Mouse (Mus musculus) 3T3-L1 (cell line): Measurements from ENCODE around the gene Gpr157.

Source experiments
- DNase-seq: peaks from one replicate; pipeline ENCODE4 v3.0.0-alpha.2; 2015; ENCODE audit warnings: low read depth, low spot score

The Gpr157 gene

DNA sequence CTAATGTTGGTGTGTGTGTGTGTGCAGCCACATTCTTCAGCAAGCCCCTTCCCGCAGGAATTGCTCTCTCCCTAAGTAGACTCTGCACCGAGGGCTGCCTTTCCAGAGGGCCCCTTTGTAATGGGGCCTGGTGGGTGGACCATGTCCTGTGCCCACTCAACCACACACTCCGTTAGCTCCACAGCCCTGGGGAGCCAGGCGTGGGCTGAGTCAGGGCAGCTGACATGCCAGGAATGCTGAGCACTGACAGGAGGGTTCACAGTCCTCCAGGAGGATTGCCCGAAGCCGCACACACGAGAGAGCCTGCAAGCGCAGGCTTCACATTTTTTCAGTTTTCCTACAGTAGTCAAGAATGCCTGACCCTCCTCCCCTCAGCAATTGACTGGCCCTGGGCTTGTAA lies 17.0 kb upstream of the Gpr157 start:
- peak; percentile 82 for DNase-seq

DNA sequence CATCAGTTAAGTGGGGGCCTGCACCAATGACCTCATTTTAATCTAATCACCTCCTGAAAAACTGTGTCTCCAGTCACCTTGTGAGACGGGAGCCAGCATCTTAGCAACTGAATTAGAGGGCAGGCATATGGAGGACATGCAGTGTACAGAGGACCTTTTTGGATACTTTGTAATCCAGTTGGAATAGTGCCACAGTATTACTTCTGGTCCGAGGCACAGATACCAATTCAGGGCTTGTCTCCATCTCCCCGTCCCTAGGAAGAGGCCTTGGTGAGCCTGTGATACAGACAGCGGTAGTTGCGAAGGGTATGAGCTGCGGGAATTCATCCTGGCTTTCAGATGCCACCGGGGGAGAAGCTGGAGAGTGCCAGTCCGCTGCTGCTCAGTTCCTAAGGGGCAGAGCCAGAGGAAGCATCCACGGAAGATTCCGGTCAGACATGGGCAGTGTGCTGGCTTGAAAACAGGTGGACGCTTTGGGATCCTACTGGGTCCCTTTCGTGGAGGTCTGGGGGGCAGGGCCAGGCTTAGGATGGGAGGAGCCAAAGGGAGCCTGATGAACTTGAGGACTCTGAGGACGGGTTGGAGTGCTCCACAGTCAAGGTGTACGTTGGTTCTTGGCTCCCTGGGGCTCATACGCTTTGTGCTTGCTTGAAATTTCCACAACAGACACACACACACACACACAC lies 14.6 kb upstream of the Gpr157 start:
- no peak for DNase-seq

- peak; percentile 64 for DNase-seq
These were observed 14.1 kb upstream of the Gpr157 start for GRCm38 (mm10) chr4:150073102-150073473.

- no peak for DNase-seq
These were observed 11.8 kb upstream of the Gpr157 start for GRCm38 (mm10) chr4:150075350-150075749.

DNA sequence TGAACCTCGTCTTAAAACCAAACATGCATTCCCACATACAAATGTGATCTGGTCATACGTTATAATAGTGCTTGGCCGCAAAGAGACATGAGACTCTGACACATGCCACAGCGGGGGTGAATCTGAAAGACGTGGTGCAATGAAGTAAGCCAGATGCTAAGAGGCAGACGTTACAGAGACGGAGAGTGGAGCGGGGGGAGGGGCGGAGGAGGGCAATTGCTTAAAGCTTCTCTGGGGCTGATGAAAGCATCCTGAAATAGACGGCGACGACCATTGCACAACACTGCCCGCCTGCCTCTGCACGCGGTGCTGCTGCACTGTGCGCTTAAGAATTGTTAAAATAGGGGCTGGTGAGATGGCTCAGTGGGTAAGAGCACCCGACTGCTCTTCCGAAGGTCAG lies 11.0 kb upstream of the Gpr157 start:
- DNase-seq: no peak

- DNase-seq: no peak
These were observed 8.5 kb upstream of the Gpr157 start for GRCm38 (mm10) chr4:150078646-150079045.

- no peak for DNase-seq
These were observed 7.9 kb upstream of the Gpr157 start for GRCm38 (mm10) chr4:150079244-150079643.

DNA sequence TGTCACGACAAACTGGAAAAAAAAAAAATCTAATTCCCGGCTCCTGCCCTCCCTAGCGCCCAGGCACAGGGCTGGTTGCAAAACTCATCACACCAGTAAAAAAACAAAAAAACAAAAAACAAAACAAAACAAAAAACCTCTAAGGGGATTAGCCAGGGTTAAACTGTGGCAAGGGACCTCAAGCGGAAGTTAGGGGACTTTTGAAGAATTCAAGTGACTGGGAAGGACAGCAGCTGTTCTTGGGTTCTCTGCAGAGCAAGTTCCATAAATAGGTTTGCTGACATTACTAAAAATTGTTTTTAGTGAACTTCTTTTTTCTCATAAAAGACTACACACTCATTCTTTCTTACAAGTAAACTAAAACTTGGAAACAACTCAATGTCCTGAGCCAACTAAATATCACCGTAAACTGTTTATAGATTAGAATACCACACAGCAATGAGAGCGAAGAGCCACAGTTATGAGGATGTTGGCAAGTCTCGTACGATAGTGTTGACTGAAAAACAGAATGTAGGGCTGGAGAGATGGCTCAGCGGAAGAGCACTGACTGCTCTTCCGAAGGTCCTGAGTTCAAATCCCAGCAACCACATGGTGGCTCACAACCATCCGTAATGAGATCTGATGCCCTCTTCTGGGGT lies 6.7 kb upstream of the Gpr157 start:
- DNase-seq: no peak

- DNase-seq: no peak
These were observed 1.8 kb upstream of the Gpr157 start for GRCm38 (mm10) chr4:150085366-150085765.

DNA sequence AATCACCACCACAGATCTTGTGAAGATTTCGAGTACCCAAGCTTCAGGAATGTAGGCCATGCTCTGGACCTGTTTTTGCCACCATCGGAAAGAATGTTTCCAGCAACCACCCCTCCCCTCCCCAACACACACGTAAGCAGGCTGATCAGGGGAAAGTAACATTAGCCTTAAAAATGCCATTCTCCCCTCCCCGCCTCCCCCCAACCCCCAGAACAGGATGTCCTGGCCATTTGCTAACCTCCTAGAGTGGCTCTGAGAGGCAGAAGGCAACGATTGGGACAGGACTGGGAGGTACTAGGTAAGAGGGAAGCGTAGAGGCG lies 364 bp upstream of the Gpr157 start:
- DNase-seq: no peak

GRCm38 (mm10) chr4:150087890-150088530 lies 845 bp downstream of the Gpr157 start:
- no peak for DNase-seq

- DNase-seq: no peak
These were observed 2.0 kb downstream of the Gpr157 start for GRCm38 (mm10) chr4:150089121-150089520.

DNA sequence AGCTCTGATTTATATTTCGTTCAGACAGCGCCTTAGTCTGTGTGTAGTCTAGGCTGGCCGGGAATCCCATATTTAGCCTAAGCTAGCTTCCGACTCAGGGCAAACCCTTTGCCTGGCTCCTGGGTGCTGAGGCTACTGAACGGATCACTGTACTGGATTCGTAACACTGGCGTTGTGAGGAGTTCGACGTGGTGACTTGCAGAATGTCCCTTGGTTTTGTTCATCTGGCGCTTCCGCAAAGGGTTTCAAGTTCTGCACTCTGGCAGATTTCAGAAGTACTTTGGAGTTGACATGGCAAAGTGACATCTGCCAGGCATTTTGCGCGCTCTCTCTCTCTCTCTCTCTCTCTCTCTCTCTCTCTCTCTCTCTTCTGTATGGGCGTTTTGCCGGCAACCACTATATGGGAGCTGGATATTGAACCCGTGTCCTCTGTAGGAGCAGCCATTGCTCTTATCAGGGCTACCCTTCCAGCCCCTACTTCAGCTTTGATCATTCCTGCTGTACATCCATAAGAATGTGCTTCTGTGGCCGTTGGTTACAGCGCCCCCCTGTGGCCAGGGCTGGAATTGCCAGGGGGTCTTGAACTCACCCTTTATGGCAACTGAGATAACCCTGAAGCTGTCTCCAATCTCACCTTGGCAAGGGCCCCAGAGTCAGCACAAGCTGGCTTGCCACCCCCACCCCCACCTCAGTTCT lies 4.9 kb downstream of the Gpr157 start:
- no peak for DNase-seq

- DNase-seq: no peak
These were observed 5.4 kb downstream of the Gpr157 start for GRCm38 (mm10) chr4:150092583-150092902.

DNA sequence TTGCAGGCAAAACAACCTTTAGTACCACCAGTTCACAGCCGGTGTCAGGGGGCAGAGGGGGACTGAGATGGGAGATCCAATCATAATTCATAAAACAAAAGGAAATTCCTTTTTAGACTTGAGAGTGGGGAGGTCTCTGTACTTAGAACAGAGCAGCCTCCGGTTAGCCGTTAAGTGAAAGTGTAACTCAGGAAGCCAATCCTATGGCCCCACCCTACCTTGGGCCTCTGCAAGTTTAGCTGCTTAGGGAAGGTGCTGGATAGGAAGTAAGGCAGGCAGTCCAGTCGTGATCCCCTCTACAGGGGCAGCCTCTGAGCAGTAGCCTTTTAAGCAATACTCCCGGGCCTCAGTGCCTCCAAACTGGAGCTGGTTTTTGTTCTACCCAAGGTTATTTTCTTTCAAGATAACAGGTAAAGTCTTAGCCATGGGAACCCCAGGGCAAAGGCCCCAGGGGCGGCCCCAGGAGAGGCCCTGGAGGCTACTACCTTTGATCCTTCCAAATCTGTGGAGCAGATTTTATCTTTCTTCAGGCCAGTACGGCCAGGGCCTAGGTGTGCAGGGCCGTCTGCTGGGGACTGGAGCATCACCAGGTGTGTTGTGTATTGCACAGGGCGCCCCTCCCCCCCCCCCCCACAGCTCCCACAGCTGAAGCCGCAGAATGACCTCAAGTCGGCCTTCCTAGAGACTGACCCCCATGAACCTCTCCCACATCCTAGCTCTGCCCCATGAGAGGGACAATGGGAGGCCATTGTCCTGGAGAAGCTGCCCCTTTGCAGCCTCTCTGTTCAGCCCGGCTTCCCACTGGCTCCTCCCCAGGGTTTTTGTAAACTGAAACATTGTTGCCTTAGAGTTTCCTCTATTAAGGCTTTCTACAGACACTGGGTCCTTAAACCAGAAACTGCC lies 6.6 kb downstream of the Gpr157 start:
- DNase-seq: no peak

DNA sequence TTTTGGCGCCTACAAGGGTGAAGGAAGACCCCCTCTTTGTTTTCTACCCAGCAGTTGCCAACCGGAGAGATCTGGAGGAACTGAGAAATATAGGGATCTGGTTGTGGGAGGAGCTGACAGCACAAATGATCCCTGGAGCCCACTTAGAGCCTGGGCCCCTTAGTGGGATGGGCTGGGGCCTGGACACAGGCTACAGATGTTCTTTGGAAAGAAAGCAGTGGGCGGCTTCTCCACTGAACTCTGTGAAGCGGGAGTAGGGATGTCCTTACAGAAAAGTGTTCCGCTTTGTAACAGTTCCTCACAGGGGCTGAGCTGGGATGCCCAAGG lies 7.3 kb downstream of the Gpr157 start:
- DNase-seq: no peak

DNA sequence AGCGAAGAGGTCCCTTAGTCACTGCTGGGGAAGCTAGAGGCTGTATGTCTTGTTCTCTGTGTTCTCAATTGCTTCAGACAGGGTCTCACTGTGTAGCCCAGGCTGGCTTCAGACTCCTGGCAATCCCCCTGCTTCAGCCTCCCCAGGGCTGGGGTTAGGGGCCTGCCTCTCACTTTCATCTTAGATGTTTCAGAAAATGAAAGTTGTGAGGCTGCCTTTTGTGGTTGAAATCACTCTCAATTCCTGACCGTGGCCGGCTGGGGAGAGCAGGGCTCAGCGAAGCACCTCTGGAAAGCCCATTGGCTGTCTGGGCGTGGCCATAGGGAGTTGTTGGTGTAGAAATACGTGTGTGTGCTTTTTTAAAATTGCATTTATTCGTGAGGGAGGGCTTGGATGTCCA lies 9.1 kb downstream of the Gpr157 start:
- DNase-seq: no peak

DNA sequence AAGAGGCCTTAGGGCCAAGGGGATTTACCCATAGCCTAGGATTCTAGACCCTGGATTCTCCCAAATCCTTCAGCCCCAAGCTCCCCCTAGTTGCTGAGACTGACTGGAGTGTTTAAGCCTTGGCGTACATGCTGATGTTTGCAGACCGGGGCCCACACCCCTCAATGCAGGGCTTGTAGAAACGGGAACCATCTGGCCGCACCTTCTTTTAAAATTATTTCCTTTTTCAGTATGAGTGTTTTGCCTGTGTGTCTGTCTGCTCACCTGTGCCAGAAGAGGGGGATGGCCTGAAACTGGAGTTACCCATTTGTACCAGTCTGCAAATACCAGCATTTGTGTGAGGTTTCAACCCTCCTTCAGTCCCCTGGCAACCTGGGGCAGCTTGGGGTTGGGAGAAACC lies 10.7 kb downstream of the Gpr157 start:
- no peak for DNase-seq

- peak; percentile 87 for DNase-seq
These were observed 11.7 kb downstream of the Gpr157 start for GRCm38 (mm10) chr4:150098880-150099279.

GRCm38 (mm10) chr4:150102822-150103221 lies 15.7 kb downstream of the Gpr157 start:
- DNase-seq: no peak

GRCm38 (mm10) chr4:150105671-150106070 lies 18.5 kb downstream of the Gpr157 start:
- no peak for DNase-seq

GRCm38 (mm10) chr4:150106637-150107036 lies 19.5 kb downstream of the Gpr157 start:
- no peak for DNase-seq
